Mouse (Mus musculus) heart, postnatal 25 days (tissue): Measurements from ENCODE around the gene 2410004B18Rik. TPM values are rescaled to one million over a fixed set of nuclear protein-coding genes. Genes with fewer than 3 reads are reported as not detected.
A peak's percentile ranks its signal among the peaks of the same experiment; 100 is the strongest.
"Not testable (repeated sequence)": the region's sequence is repeated elsewhere in the genome, so short reads cannot be mapped to it uniquely, and the experiment has no call there.

Experiments
- DNase-seq: peaks from one replicate; pipeline ENCODE4 v3.0.0; 2022; ENCODE audit warnings: low spot score
- intact Hi-C: fragments of 180-260 bp; cut with DNase I; formaldehyde crosslinking; loops from one replicate; pipeline ENCODE4 v1.15.1; 2025
- total RNA-seq, 2 experiments: library from RNA; stranded (reverse); gene quantifications; 2 replicates each; pipeline ENCODE4 v1.2.3; 2021

The 2410004B18Rik gene
- total RNA-seq, 2 experiments from 2014 or later, result 16.8 to 18.1 TPM

GRCm38 (mm10) chr3:145959824-145960223 is 22.0 kb downstream of the 2410004B18Rik start:
- intact Hi-C loops, result no loop called here
- no peak for DNase-seq

GRCm38 (mm10) chr3:145962411-145962810 is 24.6 kb downstream of the 2410004B18Rik start:
- intact Hi-C loops, result no loop called here
- DNase-seq, result no peak

GRCm38 (mm10) chr3:145963101-145964017 is 25.5 kb downstream of the 2410004B18Rik start:
- DNase-seq, result no peak
- intact Hi-C loops, result no loop called here

GRCm38 (mm10) chr3:145964018-145964387 is 26.2 kb downstream of the 2410004B18Rik start:
- DNase-seq, result no peak
- intact Hi-C loops, result no loop called here

GRCm38 (mm10) chr3:145964473-145964872 is 26.7 kb downstream of the 2410004B18Rik start:
- peak; percentile 32 for DNase-seq
- intact Hi-C loops, result no loop called here

- intact Hi-C loops, DNase-seq: not testable (repeated sequence)
Measured at GRCm38 (mm10) chr3:145965583-145965982, 27.8 kb downstream of the 2410004B18Rik start.

DNA sequence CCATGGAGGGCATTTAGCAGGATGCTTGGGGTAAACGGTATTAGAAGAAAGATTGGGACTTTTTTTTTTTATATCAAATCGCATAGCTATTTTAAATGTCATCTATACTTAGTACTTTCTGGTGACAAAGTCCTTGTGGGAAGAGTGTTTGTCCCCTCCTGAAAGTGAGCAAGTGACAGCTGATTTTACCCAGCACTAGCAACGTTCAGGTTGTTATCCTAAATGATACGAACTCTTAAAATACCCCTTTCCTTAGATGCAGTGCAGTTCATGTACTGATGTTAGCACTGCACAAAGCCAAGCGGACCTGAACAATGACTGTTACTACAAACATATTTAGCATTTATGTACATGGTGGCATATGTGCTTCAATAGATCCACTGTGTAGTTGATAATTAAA is 29.0 kb downstream of the 2410004B18Rik start:
- no peak for DNase-seq
- intact Hi-C loops, result no loop called here

GRCm38 (mm10) chr3:145969031-145969501 is 31.3 kb downstream of the 2410004B18Rik start:
- no peak for DNase-seq
- intact Hi-C loops, result no loop called here

GRCm38 (mm10) chr3:145971501-145971900 is 33.7 kb downstream of the 2410004B18Rik start:
- DNase-seq, result no peak
- intact Hi-C loops, result no loop called here

DNA sequence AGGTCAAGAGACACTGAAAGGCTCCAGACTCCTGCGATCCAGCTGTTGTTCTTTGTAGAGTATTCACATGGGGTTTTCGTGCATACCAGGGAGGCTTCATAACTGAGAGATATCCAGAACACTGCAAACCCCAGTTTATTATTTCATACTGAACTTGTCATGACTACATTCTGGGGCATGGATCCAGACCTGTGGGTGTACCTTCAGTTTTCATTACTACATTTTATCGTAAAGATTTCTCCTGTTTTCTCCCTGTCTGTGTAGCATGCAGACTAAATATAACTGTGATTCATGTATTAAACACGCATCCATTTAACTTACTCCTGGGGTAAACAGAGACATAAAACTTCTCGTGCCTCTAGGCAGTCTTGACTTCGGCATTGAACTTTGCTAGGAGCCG is 37.2 kb downstream of the 2410004B18Rik start:
- intact Hi-C loops, result no loop called here
- no peak for DNase-seq

DNA sequence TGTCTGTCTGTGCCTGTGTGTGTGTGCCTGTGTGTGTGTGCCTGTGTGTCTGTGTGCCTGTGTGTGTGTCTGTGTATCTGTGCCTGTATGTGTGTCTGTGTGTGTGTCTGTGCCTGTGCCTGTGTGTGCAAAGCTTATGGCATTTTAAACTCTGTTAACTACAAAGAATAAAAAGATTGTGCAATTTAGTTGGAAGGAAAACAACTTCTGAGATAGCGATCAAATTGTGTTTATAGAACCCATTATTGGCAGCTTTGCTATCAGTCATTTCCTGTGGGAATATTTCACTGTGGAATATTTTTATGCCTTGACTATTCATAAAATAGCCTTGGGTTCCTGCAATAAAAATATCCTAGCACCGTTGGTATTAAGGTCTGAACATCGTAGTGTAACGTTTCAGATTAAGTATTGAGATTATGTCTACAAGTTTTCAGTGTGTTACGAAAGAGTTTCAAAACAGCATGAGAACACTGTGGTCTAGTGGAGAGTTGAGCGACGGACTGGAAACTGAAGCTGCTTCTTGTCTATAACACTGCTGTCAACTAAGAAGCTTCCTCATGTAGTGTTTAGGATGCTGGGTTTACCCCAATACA is 47.6 kb downstream of the 2410004B18Rik start:
- intact Hi-C loops, result loop anchor here (5.0 kb wide), 1 partner anchor 33 kb away; no protein-coding TSS in a partner anchor
- DNase-seq, result no peak

- intact Hi-C loops, result loop anchor here (5.0 kb wide), 1 partner anchor 34 kb away; no protein-coding TSS in a partner anchor
- DNase-seq, result no peak
Measured at GRCm38 (mm10) chr3:145986317-145987001, 48.6 kb downstream of the 2410004B18Rik start.

- intact Hi-C loops, result loop anchor here (5.0 kb wide), 1 partner anchor 35 kb away; no protein-coding TSS in a partner anchor
- peak; percentile 80 for DNase-seq
Measured at GRCm38 (mm10) chr3:145987268-145987969, 49.6 kb downstream of the 2410004B18Rik start, which contains the start of gene Syde2. Gene Syde2 (plus strand): TSS chr3:145987870.

DNA sequence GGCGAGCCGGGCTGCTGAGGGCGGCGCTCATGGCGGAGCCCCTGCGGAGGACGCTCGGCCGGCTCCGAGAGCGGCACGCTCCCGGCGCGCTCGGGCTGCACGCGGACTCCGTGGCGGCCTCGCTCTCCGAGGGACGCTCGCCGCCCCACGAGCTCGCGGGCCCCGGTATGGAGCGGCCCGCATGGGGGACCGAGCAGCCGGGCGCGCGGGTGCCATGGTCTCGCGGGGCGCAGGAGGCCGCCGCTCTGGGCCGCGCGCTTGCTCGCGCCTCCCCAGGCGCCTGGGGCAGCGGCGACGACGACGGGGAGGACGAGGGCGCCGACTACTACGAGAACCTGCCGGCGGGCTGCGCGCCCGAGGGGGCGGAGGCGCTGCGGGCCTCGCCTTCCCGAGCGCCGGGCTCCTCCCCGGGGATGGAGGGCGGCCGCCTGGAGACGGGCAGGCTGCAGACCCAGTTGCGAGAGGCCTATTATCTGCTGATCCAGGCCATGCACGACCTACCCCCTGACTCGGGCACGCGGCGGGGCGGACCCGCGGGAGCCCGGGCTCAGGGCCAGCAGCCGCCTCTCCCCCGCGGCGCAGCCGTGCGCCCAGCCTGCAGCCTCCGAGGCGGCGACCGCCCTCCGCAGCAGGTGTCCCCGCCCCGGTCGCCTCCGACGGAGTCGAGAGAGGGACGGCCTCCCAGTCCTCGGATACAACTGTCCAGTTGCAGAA is 50.3 kb downstream of the 2410004B18Rik start:
- peak; percentile 87 for DNase-seq
- intact Hi-C loops, result loop anchor here (5.0 kb wide), 1 partner anchor 36 kb away; no protein-coding TSS in a partner anchor

DNA sequence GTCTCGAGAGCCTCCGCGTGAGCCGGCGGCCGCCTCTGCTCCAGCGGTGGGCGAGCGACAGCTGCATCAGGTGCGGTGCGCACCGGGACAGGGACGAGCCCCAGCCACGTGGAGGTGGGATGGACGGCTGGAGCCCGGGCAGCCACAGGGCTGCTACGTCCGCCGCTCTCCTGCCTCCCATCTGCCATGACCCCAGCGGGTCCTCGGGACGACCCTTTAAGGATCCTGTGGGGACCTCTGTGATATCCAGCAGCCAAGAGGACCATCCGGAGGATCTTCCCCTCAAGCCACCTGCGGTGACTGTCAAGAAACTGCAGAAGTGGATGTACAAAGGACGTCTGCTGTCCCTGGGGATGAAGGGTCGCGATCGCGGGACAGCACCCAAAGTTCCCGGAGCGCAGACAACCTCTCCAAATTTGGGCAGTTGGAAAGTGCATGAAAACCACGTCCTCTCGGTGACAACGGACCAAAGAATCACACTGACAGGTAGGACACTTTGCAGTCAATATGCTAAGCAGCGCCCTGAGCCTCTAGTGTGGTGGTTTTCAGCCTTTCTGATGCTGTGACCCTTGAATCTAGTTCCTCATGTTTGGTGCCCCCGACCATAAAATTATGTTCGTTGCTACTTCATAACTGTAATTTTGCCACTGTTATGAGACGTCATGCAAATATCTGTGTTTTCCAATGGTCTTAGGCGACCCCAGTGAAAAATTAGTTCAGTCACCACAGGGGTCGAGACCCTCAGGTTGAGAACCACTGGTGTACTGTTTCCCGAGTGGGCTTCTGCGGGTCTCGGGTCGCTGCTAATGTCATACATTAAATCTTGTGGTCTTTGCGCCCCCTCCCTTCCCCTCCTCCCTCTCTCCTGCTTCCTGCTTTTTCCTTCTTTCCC is 51.1 kb downstream of the 2410004B18Rik start:
- no peak for DNase-seq
- intact Hi-C loops, result loop anchor here (5.0 kb wide), 1 partner anchor 37 kb away; no protein-coding TSS in a partner anchor

DNA sequence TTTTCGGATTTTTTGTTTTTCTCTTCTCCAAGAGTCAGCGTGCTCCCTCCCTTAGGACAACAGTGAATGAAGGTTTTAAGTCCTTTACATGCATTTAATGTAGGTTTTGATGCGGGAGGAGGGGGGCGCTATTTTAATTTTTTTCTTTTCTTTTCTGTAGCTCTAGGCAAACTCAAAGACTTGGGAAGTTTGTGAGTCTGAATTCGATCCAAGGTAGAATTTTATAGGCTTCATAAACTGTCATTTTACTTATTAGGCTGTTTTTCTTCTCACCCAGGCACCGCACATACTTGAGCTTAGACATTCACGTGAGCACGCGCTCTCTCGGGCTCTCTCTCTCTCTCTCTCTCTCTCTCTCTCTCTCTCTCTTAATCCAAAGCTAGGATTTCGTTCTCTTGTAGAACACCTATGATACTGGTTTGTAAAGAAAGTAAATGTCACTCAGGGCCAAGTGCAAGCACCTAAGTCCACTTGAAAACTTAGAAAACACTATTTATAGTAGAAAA is 51.8 kb downstream of the 2410004B18Rik start:
- no peak for DNase-seq
- intact Hi-C loops, result loop anchor here (5.0 kb wide), 1 partner anchor 37 kb away; no protein-coding TSS in a partner anchor

DNA sequence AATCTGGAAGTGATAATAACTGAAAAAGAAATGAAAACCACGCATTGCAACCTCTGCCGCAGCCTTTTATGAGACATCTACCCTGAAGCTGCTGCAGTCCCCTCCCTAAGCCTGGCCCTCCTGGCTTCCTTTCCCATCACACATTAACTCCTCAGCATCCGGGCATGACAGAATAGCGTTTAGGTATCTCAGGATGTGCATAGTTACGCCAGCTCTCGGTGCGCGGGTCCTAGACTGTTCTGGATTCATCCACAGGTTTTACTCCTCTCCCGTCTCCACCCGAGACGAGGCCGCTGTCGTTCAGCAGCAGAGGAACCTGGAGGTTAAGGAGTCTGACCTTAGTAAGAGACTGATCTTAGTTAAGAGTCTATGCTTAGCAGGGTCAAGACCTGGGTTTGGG is 53.3 kb downstream of the 2410004B18Rik start:
- no peak for DNase-seq
- intact Hi-C loops, result no loop called here
